Mouse (Mus musculus): ENCODE measurements around the gene Map2k1. TPM values are rescaled to one million over a fixed set of nuclear protein-coding genes. Genes with fewer than 3 reads are reported as not detected.
A peak's percentile ranks its signal among the peaks of the same experiment; 100 is the strongest.
"Not testable (repeated sequence)": the region's sequence is repeated elsewhere in the genome, so short reads cannot be mapped to it uniquely, and the experiment has no call there.

Gene Map2k1
- polyA plus RNA-seq (2014; fragmentation: Nextera tagmentation; extraction: Ambion mirVana), result 77.4 and 79.3 TPM in 2 replicates

GRCm38 (mm10) chr9:64253021-64253904 lies at the start of gene Map2k1:
TSS of gene Map2k1 (minus strand) at chr9:64253631.
- Histone ChIP-seq H3K27me3 (ENCODE audit: control insufficient read depth, insufficient read depth, low read length) (no peaks in the 10 kb centered on the region), H3K9me3 (ENCODE audit: control insufficient read depth, low read depth, low read length) (no peaks in the 10 kb centered on the region), H3K27ac (ENCODE audit: low read length) (peak within 1 kb of the TSS; percentile 87), H3K4me1 (ENCODE audit: control insufficient read depth, insufficient read depth, low read length) (peaks cover 9% of the 10 kb centered on the region), H3K9ac (replicated peaks; ENCODE audit: low read depth, low read length) (peak within 1 kb of the TSS; percentile 81), H3K4me3 (ENCODE audit: low read depth, low read length) (peak within 1 kb of the TSS; percentile 89), H3K36me3 (ENCODE audit: control insufficient read depth, insufficient read depth, low read length) (no peaks in the 10 kb centered on the region), H3K4me2 (replicated peaks; ENCODE audit: low read depth, low read length) (peak within 1 kb of the TSS; percentile 88)
- peak; percentile 96 for ATAC-seq (ENCODE audit: insufficient number of reproducible peaks, insufficient read depth, low FRiP score, low read depth)
- under 1% methylated on average over 88 of the region's 89 CpGs for WGBS

GRCm38 (mm10) chr9:64303086-64303485 lies 49.7 kb upstream of the Map2k1 start:
- not testable (repeated sequence) for H3K4me3 ChIP-seq (ENCODE audit: low read depth, low read length); H3K4me1 ChIP-seq (ENCODE audit: control insufficient read depth, insufficient read depth, low read length); H3K9ac ChIP-seq (replicated peaks; ENCODE audit: low read depth, low read length); ATAC-seq (ENCODE audit: insufficient number of reproducible peaks, insufficient read depth, low FRiP score, low read depth); H3K9me3 ChIP-seq (ENCODE audit: control insufficient read depth, low read depth, low read length); H3K4me2 ChIP-seq (replicated peaks; ENCODE audit: low read depth, low read length); H3K27ac ChIP-seq (ENCODE audit: low read length); H3K27me3 ChIP-seq (ENCODE audit: control insufficient read depth, insufficient read depth, low read length)
- H3K36me3 ChIP-seq (ENCODE audit: control insufficient read depth, insufficient read depth, low read length), result peaks cover 55% of the 10 kb centered on the region
- WGBS, result 95% methylated on average over 3 of the region's 4 CpGs

GRCm38 (mm10) chr9:64282404-64282987 lies 29.1 kb upstream of the Map2k1 start:
- 42% methylated on average over 5 of the region's 5 CpGs for WGBS
- Histone ChIP-seq H3K4me2 (replicated peaks; ENCODE audit: low read depth, low read length) (peak overlapping the region; percentile 65), H3K9me3 (ENCODE audit: control insufficient read depth, low read depth, low read length) (no peaks in the 10 kb centered on the region), H3K27ac (ENCODE audit: low read length) (no peak overlapping the region), H3K27me3 (ENCODE audit: control insufficient read depth, insufficient read depth, low read length) (no peaks in the 10 kb centered on the region), H3K36me3 (ENCODE audit: control insufficient read depth, insufficient read depth, low read length) (no peaks in the 10 kb centered on the region; the same call in 1 of the 2 replicates), H3K9ac (replicated peaks; ENCODE audit: low read depth, low read length) (peak overlapping the region; percentile 92), H3K4me3 (ENCODE audit: low read depth, low read length) (peak overlapping the region; percentile 75), H3K4me1 (ENCODE audit: control insufficient read depth, insufficient read depth, low read length) (peaks cover 6% of the 10 kb centered on the region; the same call in 1 of the 2 replicates)
- no peak for ATAC-seq (ENCODE audit: insufficient number of reproducible peaks, insufficient read depth, low FRiP score, low read depth)

- no peaks in the 10 kb centered on the region for H3K27me3 ChIP-seq (ENCODE audit: control insufficient read depth, insufficient read depth, low read length)
- H3K4me3 ChIP-seq (ENCODE audit: low read depth, low read length), result peak overlapping the region; percentile 75
- peak; percentile 85 for ATAC-seq (ENCODE audit: insufficient number of reproducible peaks, insufficient read depth, low FRiP score, low read depth)
- no peaks in the 10 kb centered on the region; the same call in 1 of the 2 replicates for H3K36me3 ChIP-seq (ENCODE audit: control insufficient read depth, insufficient read depth, low read length)
- peak overlapping the region; percentile 92 for H3K9ac ChIP-seq (replicated peaks; ENCODE audit: low read depth, low read length)
- H3K9me3 ChIP-seq (ENCODE audit: control insufficient read depth, low read depth, low read length), result no peaks in the 10 kb centered on the region
- peak overlapping the region; percentile 65 for H3K4me2 ChIP-seq (replicated peaks; ENCODE audit: low read depth, low read length)
- H3K4me1 ChIP-seq (ENCODE audit: control insufficient read depth, insufficient read depth, low read length), result peaks cover 6% of the 10 kb centered on the region; the same call in 1 of the 2 replicates
- WGBS, result 0% methylated on average over 22 of the region's 24 CpGs
- H3K27ac ChIP-seq (ENCODE audit: low read length), result peak overlapping the region; percentile 88
These were observed 28.3 kb upstream of the Map2k1 start for GRCm38 (mm10) chr9:64281781-64282178.

GRCm38 (mm10) chr9:64281105-64281780 lies 27.8 kb upstream of the Map2k1 start, which contains the start of gene Tipin:
TSS of gene Tipin (plus strand) at chr9:64281581.
- Histone ChIP-seq H3K9me3 (ENCODE audit: control insufficient read depth, low read depth, low read length) (no peaks in the 10 kb centered on the region), H3K9ac (replicated peaks; ENCODE audit: low read depth, low read length) (peak within 1 kb of the TSS; percentile 92), H3K4me2 (replicated peaks; ENCODE audit: low read depth, low read length) (peak within 1 kb of the TSS; percentile 65), H3K27me3 (ENCODE audit: control insufficient read depth, insufficient read depth, low read length) (no peaks in the 10 kb centered on the region), H3K4me1 (ENCODE audit: control insufficient read depth, insufficient read depth, low read length) (peaks cover 6% of the 10 kb centered on the region; the same call in 1 of the 2 replicates), H3K4me3 (ENCODE audit: low read depth, low read length) (peak within 1 kb of the TSS; percentile 75), H3K36me3 (ENCODE audit: control insufficient read depth, insufficient read depth, low read length) (no peaks in the 10 kb centered on the region; the same call in 1 of the 2 replicates), H3K27ac (ENCODE audit: low read length) (peak within 1 kb of the TSS; percentile 88)
- 2% methylated on average over 46 of the region's 46 CpGs for WGBS
- ATAC-seq (ENCODE audit: insufficient number of reproducible peaks, insufficient read depth, low FRiP score, low read depth), result peak; percentile 93

GRCm38 (mm10) chr9:64278665-64279310 lies 25.4 kb upstream of the Map2k1 start:
- Histone ChIP-seq H3K4me1 (ENCODE audit: control insufficient read depth, insufficient read depth, low read length) (peaks cover 6% of the 10 kb centered on the region; the same call in 1 of the 2 replicates), H3K4me2 (replicated peaks; ENCODE audit: low read depth, low read length) (no peak overlapping the region), H3K36me3 (ENCODE audit: control insufficient read depth, insufficient read depth, low read length) (no peaks in the 10 kb centered on the region; the same call in 1 of the 2 replicates), H3K27ac (ENCODE audit: low read length) (no peak overlapping the region), H3K4me3 (ENCODE audit: low read depth, low read length) (no peak overlapping the region), H3K9ac (replicated peaks; ENCODE audit: low read depth, low read length) (no peak overlapping the region), H3K27me3 (ENCODE audit: control insufficient read depth, insufficient read depth, low read length) (no peaks in the 10 kb centered on the region), H3K9me3 (ENCODE audit: control insufficient read depth, low read depth, low read length) (no peaks in the 10 kb centered on the region)
- no peak for ATAC-seq (ENCODE audit: insufficient number of reproducible peaks, insufficient read depth, low FRiP score, low read depth)
- 94% methylated on average over 6 of the region's 6 CpGs for WGBS

- no peaks in the 10 kb centered on the region for H3K36me3 ChIP-seq (ENCODE audit: control insufficient read depth, insufficient read depth, low read length)
- 68% methylated on average over 8 of the region's 8 CpGs for WGBS
- H3K27ac ChIP-seq (ENCODE audit: low read length), result no peak overlapping the region
- no peak overlapping the region for H3K4me3 ChIP-seq (ENCODE audit: low read depth, low read length)
- no peaks in the 10 kb centered on the region for H3K9me3 ChIP-seq (ENCODE audit: control insufficient read depth, low read depth, low read length)
- H3K9ac ChIP-seq (replicated peaks; ENCODE audit: low read depth, low read length), result no peak overlapping the region
- no peaks in the 10 kb centered on the region for H3K27me3 ChIP-seq (ENCODE audit: control insufficient read depth, insufficient read depth, low read length)
- ATAC-seq (ENCODE audit: insufficient number of reproducible peaks, insufficient read depth, low FRiP score, low read depth), result no peak
- H3K4me2 ChIP-seq (replicated peaks; ENCODE audit: low read depth, low read length), result no peak overlapping the region
- H3K4me1 ChIP-seq (ENCODE audit: control insufficient read depth, insufficient read depth, low read length), result peaks cover 6% of the 10 kb centered on the region; the same call in 1 of the 2 replicates
These were observed 24.3 kb upstream of the Map2k1 start for GRCm38 (mm10) chr9:64277706-64278105.

- Histone ChIP-seq H3K4me2 (replicated peaks; ENCODE audit: low read depth, low read length) (no peak overlapping the region), H3K9me3 (ENCODE audit: control insufficient read depth, low read depth, low read length) (no peaks in the 10 kb centered on the region), H3K4me1 (ENCODE audit: control insufficient read depth, insufficient read depth, low read length) (no peaks in the 10 kb centered on the region), H3K36me3 (ENCODE audit: control insufficient read depth, insufficient read depth, low read length) (no peaks in the 10 kb centered on the region), H3K9ac (replicated peaks; ENCODE audit: low read depth, low read length) (no peak overlapping the region), H3K27ac (ENCODE audit: low read length) (no peak overlapping the region), H3K4me3 (ENCODE audit: low read depth, low read length) (no peak overlapping the region), H3K27me3 (ENCODE audit: control insufficient read depth, insufficient read depth, low read length) (no peaks in the 10 kb centered on the region)
- 44% methylated on average over 1 of the region's 1 CpGs for WGBS
- no peak for ATAC-seq (ENCODE audit: insufficient number of reproducible peaks, insufficient read depth, low FRiP score, low read depth)
These were observed 21.5 kb upstream of the Map2k1 start for GRCm38 (mm10) chr9:64274919-64275318.

Data from stomach, embryonic 14.5 days (tissue).